Mouse (Mus musculus) embryonic facial prominence, embryonic 15.5 days (tissue): ENCODE measurements around the gene Actr5. TPM values are rescaled to one million over a fixed set of nuclear protein-coding genes. Genes with fewer than 3 reads are reported as not detected.

ENCODE experiments used
- ATAC-seq: fragments of 200-750 bp; cut with Nextera tagmentation; 2 replicates; pipeline ENCODE4 v1.8.0; 2017; ENCODE audit warnings: low read depth, moderate TSS enrichment; ENCODE audit not compliant: insufficient number of reproducible peaks, low FRiP score, low TSS enrichment
- H3K27ac ChIP-seq: fragments of 300-500 bp; sonication (generic); replicated peaks from 2 replicates; pipeline ENCODE4 v1.5.1; 2015; ENCODE audit warnings: mild to moderate bottlenecking, inconsistent platforms
- H3K27me3 ChIP-seq: fragments of 300-500 bp; sonication (generic); 2 replicates; pipeline ENCODE4 v1.6.1; 2015; ENCODE audit warnings: inconsistent platforms
- H3K36me3 ChIP-seq: fragments of 300-500 bp; sonication (generic); 2 replicates; pipeline ENCODE4 v1.6.1; 2015; ENCODE audit warnings: mild to moderate bottlenecking, inconsistent platforms
- H3K4me1 ChIP-seq: fragments of 300-500 bp; sonication (generic); 2 replicates; pipeline ENCODE4 v1.6.1; 2015; ENCODE audit warnings: inconsistent platforms
- H3K4me2 ChIP-seq: fragments of 300-500 bp; sonication (generic); replicated peaks from 2 replicates; pipeline ENCODE4 v1.6.1; 2015; ENCODE audit warnings: mild to moderate bottlenecking, inconsistent platforms
- H3K4me3 ChIP-seq: fragments of 300-500 bp; sonication (generic); replicated peaks from 2 replicates; pipeline ENCODE4 v1.5.1; 2015; ENCODE audit warnings: mild to moderate bottlenecking, inconsistent platforms
- H3K9ac ChIP-seq: fragments of 300-500 bp; sonication (generic); 2 replicates; pipeline ENCODE4 v1.6.1; 2015; ENCODE audit warnings: inconsistent platforms
- H3K9me3 ChIP-seq: fragments of 300-500 bp; sonication (generic); replicated peaks from 2 replicates; pipeline ENCODE4 v1.6.1; 2016; ENCODE audit warnings: inconsistent platforms
- WGBS: fragments of 180-500 bp; shearing (Covaris S2); methylation state at CpG from one replicate; pipeline ENCODE4 v1.1.7; 2015; 5-methylcytosine and 5-hydroxymethylcytosine counted together
- microRNA counts: library from miRNA; unstranded; fragments of <30 nt; microRNA quantifications from one replicate; lab custom pipeline; 2016
- microRNA-seq: library from miRNA; unstranded; fragments of <30 nt; microRNA quantifications from one replicate; pipeline ENCODE4, GENCODE M21; 2016; ENCODE audit warnings: borderline number of aligned reads
- polyA plus RNA-seq: library from polyadenylated mRNA; unstranded; fragments of >200 nt; fragmentation: Nextera tagmentation; extraction: Ambion mirVana; gene quantifications from 2 replicates; pipeline ENCODE4 v1.2.1, GENCODE M21; 2015

Gene Actr5
- polyA plus RNA-seq, 1 experiment from 2014 or later = 12.0 TPM

DNA sequence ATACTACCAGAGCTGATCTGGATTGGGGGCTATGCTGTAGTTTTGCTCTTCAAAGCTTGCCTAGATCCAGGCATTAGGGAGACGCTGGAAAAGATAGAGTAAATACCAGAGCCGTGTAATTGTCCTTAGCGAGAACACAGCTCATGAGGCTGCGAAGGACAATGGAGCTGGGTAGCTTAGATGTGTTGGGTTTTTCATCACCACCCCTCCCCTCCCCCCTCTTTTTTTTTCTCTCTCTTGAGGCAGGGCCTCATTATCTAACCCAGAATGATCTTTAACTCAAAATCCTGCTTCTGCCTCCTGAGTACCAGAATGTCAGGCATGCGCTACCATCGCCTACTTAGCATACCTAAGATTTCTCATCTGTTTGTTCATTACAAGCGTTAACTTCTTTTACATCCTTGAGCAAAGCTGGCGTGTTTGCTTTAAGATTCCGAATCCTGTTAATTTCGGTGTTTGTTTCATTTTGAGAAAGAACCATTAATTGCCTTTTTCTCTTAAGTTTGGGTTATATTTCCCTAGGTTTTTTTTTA is 55.7 kb downstream of the Actr5 start:
- Histone ChIP-seq H3K4me1 (no peaks in the 10 kb centered on the region), H3K4me2 (no peak overlapping the region), H3K27me3 (no peaks in the 10 kb centered on the region), H3K4me3 (no peak overlapping the region), H3K9me3 (no peaks in the 10 kb centered on the region), H3K36me3 (no peaks in the 10 kb centered on the region), H3K27ac (no peak overlapping the region), H3K9ac (no peak overlapping the region)
- ATAC-seq = no peak
- 69% methylated on average over 10 of the region's 10 CpGs for WGBS

DNA sequence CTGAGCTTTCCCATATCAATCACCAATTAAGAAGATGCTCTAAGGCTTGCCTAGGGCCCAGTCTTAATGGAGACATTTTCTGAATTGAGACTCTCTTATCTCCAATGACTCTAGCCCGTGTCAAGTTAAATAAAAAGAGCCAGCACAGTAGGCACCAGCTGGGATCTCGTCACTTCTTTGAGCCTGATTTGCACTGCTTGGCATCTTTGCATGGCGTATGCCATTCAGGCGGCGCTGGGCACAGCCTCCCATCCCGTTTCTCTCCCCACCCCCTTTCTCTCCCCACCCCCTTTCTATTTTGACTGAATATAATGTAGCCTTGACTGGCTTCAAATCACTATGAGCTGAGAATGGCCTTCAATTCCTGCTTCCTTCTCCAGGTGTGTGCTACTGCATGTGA is 57.0 kb downstream of the Actr5 start:
- Histone ChIP-seq H3K36me3 (no peaks in the 10 kb centered on the region), H3K9me3 (no peaks in the 10 kb centered on the region), H3K27ac (no peak overlapping the region), H3K4me3 (no peak overlapping the region), H3K4me1 (no peaks in the 10 kb centered on the region), H3K27me3 (no peaks in the 10 kb centered on the region), H3K9ac (no peak overlapping the region), H3K4me2 (no peak overlapping the region)
- no peak for ATAC-seq
- 82% methylated on average over 6 of the region's 6 CpGs for WGBS

DNA sequence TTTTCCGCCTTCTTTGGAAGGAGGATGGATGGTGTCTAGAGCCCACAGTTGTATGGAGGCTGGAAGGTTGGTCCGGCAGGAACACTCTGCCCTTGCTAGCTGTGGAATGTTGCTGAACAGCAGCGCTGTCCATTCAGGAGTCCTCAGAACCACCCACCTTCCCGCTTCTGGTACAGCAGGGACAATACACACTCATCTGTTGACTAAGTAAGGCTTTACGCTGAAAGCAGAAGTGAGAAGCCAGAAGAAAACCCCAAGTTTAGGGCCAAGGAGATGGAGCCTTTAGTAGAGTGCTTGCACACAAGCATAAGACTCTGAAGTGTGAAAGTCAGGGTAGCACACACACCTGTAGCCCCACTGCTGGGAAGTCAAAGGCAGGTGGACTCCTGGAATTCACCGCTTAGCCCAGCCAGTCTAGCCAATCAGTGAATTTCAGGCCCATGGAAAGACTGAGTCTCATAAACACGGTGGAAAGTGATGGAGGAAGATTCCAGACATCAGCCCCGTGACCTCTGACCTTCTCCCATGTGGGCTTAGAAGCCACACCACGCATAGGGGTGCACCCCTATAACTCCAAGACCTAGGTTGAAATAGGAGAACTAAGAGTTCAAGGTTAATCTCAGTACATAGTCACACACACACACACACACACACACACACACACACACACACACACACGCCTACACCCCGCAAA is 57.8 kb downstream of the Actr5 start:
- no peak for ATAC-seq
- H3K36me3 ChIP-seq = no peaks in the 10 kb centered on the region
- no peaks in the 10 kb centered on the region for H3K9me3 ChIP-seq
- H3K4me2 ChIP-seq = no peak overlapping the region
- no peak overlapping the region for H3K9ac ChIP-seq
- H3K4me3 ChIP-seq = no peak overlapping the region
- H3K4me1 ChIP-seq = no peaks in the 10 kb centered on the region
- no peak overlapping the region for H3K27ac ChIP-seq
- H3K27me3 ChIP-seq = no peaks in the 10 kb centered on the region
- WGBS = 49% methylated on average over 11 of the region's 11 CpGs

DNA sequence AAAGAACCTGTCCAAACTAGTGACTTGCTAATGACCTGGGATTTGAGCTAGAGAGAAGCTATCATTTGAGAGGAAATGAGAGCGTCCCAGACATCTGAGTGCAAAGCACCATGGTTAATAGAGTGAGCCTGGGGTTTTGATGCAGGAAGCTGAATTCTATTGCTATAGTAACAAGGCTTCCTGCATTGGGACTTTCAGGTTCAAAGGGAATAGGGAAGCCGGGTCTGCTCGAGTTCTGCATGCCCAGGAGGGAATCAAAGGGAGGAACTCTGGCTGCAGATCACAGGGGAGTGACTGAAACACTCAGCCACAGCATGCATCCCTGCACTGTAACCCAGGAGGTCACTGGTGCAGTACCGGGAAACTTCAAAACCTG is 58.3 kb downstream of the Actr5 start:
- H3K4me1 ChIP-seq = peaks cover 5% of the 10 kb centered on the region; the same call in 1 of the 2 replicates
- 9% methylated on average over 4 of the region's 4 CpGs for WGBS
- no peak for ATAC-seq
- no peaks in the 10 kb centered on the region for H3K9me3 ChIP-seq
- no peaks in the 10 kb centered on the region for H3K27me3 ChIP-seq
- no peak overlapping the region for H3K27ac ChIP-seq
- H3K36me3 ChIP-seq = no peaks in the 10 kb centered on the region
- H3K4me3 ChIP-seq = no peak overlapping the region
- no peak overlapping the region for H3K4me2 ChIP-seq
- H3K9ac ChIP-seq = no peak overlapping the region

DNA sequence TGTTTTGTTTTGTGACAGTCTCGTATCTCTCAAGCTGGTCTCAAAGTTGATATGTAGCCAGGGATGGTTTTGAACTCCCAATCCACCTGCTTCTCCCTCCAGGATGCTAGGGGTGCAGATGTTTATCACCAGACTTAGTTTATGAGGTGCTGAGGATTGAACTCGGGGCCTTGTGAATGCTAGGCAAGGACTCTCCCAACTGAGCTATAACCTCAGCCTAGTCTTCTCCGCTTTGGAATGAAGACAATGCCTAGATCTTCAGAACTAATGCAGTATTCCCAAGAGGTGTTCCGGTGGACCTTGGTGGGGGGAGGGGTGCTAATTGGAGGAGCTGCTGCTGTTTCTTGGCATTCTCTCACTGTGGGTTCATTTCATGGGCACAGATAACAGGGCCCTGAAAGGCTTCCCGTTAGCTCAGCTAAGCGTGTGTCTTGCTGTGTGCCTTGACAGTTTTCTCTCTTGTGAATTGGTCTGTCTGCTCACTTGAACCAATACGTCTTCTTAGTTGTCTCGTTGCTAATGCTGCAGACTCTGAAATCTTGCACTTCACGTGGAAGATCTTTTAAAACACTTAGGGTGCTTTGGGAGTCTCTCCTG is 59.7 kb downstream of the Actr5 start:
- Histone ChIP-seq H3K4me2 (no peak overlapping the region), H3K27ac (no peak overlapping the region), H3K36me3 (no peaks in the 10 kb centered on the region), H3K9me3 (no peaks in the 10 kb centered on the region), H3K9ac (no peak overlapping the region), H3K4me3 (no peak overlapping the region), H3K4me1 (peaks cover 6% of the 10 kb centered on the region; the same call in 1 of the 2 replicates), H3K27me3 (no peaks in the 10 kb centered on the region)
- ATAC-seq = no peak
- 68% methylated on average over 9 of the region's 9 CpGs for WGBS

DNA sequence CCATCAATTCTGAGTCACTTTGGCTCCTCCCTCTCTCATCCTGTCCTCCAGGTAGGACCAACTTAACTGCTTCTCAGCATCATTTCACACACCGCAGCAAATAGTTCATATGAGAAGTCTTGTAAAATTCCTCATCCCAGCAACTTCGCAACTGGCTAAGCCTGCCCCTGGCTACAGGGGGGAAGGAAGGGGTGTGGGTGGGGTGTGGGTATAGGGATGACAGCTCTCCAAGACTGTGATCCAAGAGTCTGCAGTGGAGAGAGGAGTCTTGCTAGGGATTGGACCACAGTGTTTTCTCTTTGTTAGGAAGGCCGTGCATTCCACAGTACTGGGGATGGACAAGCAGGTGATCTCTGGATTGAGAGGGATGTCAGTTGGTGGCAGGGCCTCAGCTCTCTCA is 60.2 kb downstream of the Actr5 start:
- Histone ChIP-seq H3K4me1 (peaks cover 11% of the 10 kb centered on the region; the same call in 1 of the 2 replicates), H3K9me3 (no peaks in the 10 kb centered on the region), H3K27me3 (no peaks in the 10 kb centered on the region), H3K4me2 (no peak overlapping the region), H3K9ac (no peak overlapping the region), H3K36me3 (no peaks in the 10 kb centered on the region), H3K4me3 (no peak overlapping the region), H3K27ac (no peak overlapping the region)
- WGBS = 79% methylated on average over 3 of the region's 3 CpGs
- ATAC-seq = no peak

DNA sequence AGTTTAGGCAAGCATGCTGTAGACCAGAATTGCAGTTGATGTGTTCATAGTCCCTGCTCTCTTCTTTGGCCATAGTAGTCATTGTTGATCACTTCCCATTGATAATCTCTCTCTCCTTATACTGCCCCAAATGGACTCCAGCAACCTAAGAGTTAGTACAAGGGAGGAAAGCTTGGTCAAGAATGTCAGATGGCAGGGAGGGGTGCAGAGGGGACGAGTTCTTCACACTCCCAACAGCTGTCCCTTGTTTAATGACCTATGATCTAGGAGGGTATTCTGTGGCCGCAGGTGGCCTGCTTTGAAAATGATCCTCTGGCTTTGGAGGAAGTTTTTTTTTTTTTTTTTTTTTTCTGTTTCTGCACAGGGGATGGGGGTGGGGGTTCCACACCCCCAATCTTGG is 61.7 kb downstream of the Actr5 start:
- WGBS = 37% methylated on average over 2 of the region's 2 CpGs
- no peak overlapping the region for H3K4me3 ChIP-seq
- ATAC-seq = no peak

DNA sequence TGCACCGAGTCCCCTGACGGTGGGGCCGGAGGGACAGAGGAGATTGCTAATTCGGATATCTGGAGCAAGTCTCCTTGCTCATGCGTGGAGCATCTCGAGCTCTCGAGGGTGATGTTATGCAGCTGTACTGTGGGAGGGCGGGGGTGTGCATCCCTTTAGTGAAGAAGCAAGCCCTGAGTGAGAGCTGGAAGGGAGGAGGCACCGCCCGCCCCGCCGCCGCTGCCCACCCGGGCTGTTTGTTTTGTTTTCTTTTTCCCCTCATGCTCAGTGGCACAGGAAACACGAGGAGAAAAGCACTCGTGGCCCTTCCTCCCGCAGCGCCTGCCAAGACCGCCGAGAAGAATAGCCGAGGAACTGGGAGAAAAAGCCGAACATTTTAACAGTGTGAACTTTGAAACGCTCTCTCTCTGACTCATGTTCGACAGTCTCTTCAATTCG is 63.1 kb downstream of the Actr5 start:
- H3K4me3 ChIP-seq = 0 out of 2 replicates have a peak overlapping the region, but pooled peaks have one; percentile 16
- no peaks in the 10 kb centered on the region for H3K27me3 ChIP-seq
- H3K9ac ChIP-seq = no peak overlapping the region
- no peaks in the 10 kb centered on the region for H3K9me3 ChIP-seq
- H3K4me2 ChIP-seq = no peak overlapping the region
- peaks cover 13% of the 10 kb centered on the region; the same call in 1 of the 2 replicates for H3K4me1 ChIP-seq
- H3K36me3 ChIP-seq = no peaks in the 10 kb centered on the region
- 39% methylated on average over 25 of the region's 25 CpGs for WGBS
- H3K27ac ChIP-seq = no peak overlapping the region
- ATAC-seq = no peak

More for the DNA sequence above, 61.7 kb downstream of the Actr5 start:
- Histone ChIP-seq H3K4me2 (no peak overlapping the region), H3K4me1 (peaks cover 13% of the 10 kb centered on the region; the same call in 1 of the 2 replicates), H3K9me3 (no peaks in the 10 kb centered on the region), H3K36me3 (no peaks in the 10 kb centered on the region), H3K27ac (no peak overlapping the region), H3K9ac (no peak overlapping the region), H3K27me3 (no peaks in the 10 kb centered on the region)

MicroRNAs encoded within 50 kb of the gene (microRNA counts, 519-probe panel; counts per million panel counts)
- microRNA mmu-miR-3474 (lab: Ali Mortazavi, UCI) = 688 counts per million, percentile 2 among the panel's probes with 10 or more counts

Small RNAs within 50 kb of the gene (microRNA-seq; reads per million reads assigned to microRNA genes)
- 2.8 reads per million, percentile 11 among the genes with 10 or more reads in this experiment for gene Mir3474

Other genes starting within 250 kb of the Actr5 start
- gene Snhg11, start 249.2 kb upstream of the Actr5 start, polyA plus RNA-seq = 3.9 and 9.2 TPM in 2 replicates
- 17.5 and 18.1 TPM in 2 replicates for gene Ralgapb, start 215.0 kb upstream of the Actr5 start, polyA plus RNA-seq
- 1.1 and 1.9 TPM in 2 replicates for gene Adig, start 122.3 kb upstream of the Actr5 start, polyA plus RNA-seq
- gene Arhgap40, start 112.1 kb upstream of the Actr5 start, polyA plus RNA-seq = 4.9 and 5.9 TPM in 2 replicates
- gene Slc32a1, start 14.1 kb upstream of the Actr5 start, polyA plus RNA-seq = 0.05 and 0.08 TPM in 2 replicates
- 5.3 and 5.7 TPM in 2 replicates for gene Ppp1r16b, start 40.5 kb downstream of the Actr5 start, polyA plus RNA-seq
- 39.5 and 39.9 TPM in 2 replicates for gene Fam83d, start 143.2 kb downstream of the Actr5 start, polyA plus RNA-seq
- 12.5 and 13.0 TPM in 2 replicates for gene Dhx35, start 169.9 kb downstream of the Actr5 start, polyA plus RNA-seq